Mouse (Mus musculus): ENCODE results near the gene Mmp23. TPM values are rescaled to one million over a fixed set of nuclear protein-coding genes. Genes with fewer than 3 reads are reported as not detected.
"Not testable (repeated sequence)": the region's sequence is repeated elsewhere in the genome, so short reads cannot be mapped to it uniquely, and the experiment has no call there.

Mmp23 gene
- total RNA-seq (2015), result 0.18 and 0.20 TPM in 2 replicates
- 0.22 and 0.94 TPM in 2 replicates for total RNA-seq (2017)

- ATAC-seq (ENCODE audit: poor library complexity, severe bottlenecking), result peak; percentile 58
Observed at GRCm38 (mm10) chr4:155653086-155653450, at the start of gene Mmp23. Gene Mmp23 (minus strand): TSS chr4:155653384.

GRCm38 (mm10) chr4:155700425-155700824 lies 47.2 kb upstream of the Mmp23 start:
- ATAC-seq (ENCODE audit: poor library complexity, severe bottlenecking), result peak; percentile 33; the same call in 1 of the 2 replicates

GRCm38 (mm10) chr4:155696261-155697255 lies 43.4 kb upstream of the Mmp23 start:
- ATAC-seq (ENCODE audit: poor library complexity, severe bottlenecking), result no peak

- no peak for ATAC-seq (ENCODE audit: poor library complexity, severe bottlenecking)
Observed at GRCm38 (mm10) chr4:155695531-155696062, 42.4 kb upstream of the Mmp23 start.

GRCm38 (mm10) chr4:155694482-155695401 lies 41.6 kb upstream of the Mmp23 start:
- ATAC-seq (ENCODE audit: poor library complexity, severe bottlenecking), result peak; percentile 85

GRCm38 (mm10) chr4:155694111-155694481 lies 40.9 kb upstream of the Mmp23 start, which contains the start of gene Fndc10:
Gene Fndc10 (plus strand): TSS chr4:155694342.
- ATAC-seq (ENCODE audit: poor library complexity, severe bottlenecking), result peak; percentile 52

GRCm38 (mm10) chr4:155692421-155692820 lies 39.2 kb upstream of the Mmp23 start:
- ATAC-seq (ENCODE audit: poor library complexity, severe bottlenecking), result no peak

GRCm38 (mm10) chr4:155690571-155691375 lies 37.6 kb upstream of the Mmp23 start:
- no peak for ATAC-seq (ENCODE audit: poor library complexity, severe bottlenecking)

GRCm38 (mm10) chr4:155687764-155688163 lies 34.6 kb upstream of the Mmp23 start:
- ATAC-seq (ENCODE audit: poor library complexity, severe bottlenecking), result not testable (repeated sequence)

GRCm38 (mm10) chr4:155683670-155684277 lies 30.6 kb upstream of the Mmp23 start:
- ATAC-seq (ENCODE audit: poor library complexity, severe bottlenecking), result not testable (repeated sequence)

GRCm38 (mm10) chr4:155675991-155676390 lies 22.8 kb upstream of the Mmp23 start:
- no peak; the same call in 1 of the 2 replicates for ATAC-seq (ENCODE audit: poor library complexity, severe bottlenecking)

GRCm38 (mm10) chr4:155672082-155672481 lies 18.9 kb upstream of the Mmp23 start:
- ATAC-seq (ENCODE audit: poor library complexity, severe bottlenecking), result no peak

GRCm38 (mm10) chr4:155670236-155670635 lies 17.1 kb upstream of the Mmp23 start:
- not testable (repeated sequence) for ATAC-seq (ENCODE audit: poor library complexity, severe bottlenecking)

- no peak for ATAC-seq (ENCODE audit: poor library complexity, severe bottlenecking)
Observed at GRCm38 (mm10) chr4:155669598-155670075, 16.5 kb upstream of the Mmp23 start.

- peak; percentile 96 for ATAC-seq (ENCODE audit: poor library complexity, severe bottlenecking)
Observed at GRCm38 (mm10) chr4:155668689-155669597, 15.8 kb upstream of the Mmp23 start, which contains the start of gene Mib2. Gene Mib2 (minus strand): TSS chr4:155669198.

GRCm38 (mm10) chr4:155666903-155667302 lies 13.7 kb upstream of the Mmp23 start:
- ATAC-seq (ENCODE audit: poor library complexity, severe bottlenecking), result no peak

- no peak for ATAC-seq (ENCODE audit: poor library complexity, severe bottlenecking)
Observed at GRCm38 (mm10) chr4:155660641-155661040, 7.5 kb upstream of the Mmp23 start.

- no peak for ATAC-seq (ENCODE audit: poor library complexity, severe bottlenecking)
Observed at GRCm38 (mm10) chr4:155658961-155659360, 5.8 kb upstream of the Mmp23 start.

Measured in megakaryocyte, adult 5-6 weeks (primary cell).